Mouse (Mus musculus): ENCODE data around the gene Csrnp2. TPM values are rescaled to one million over a fixed set of nuclear protein-coding genes. Genes with fewer than 3 reads are reported as not detected.

Csrnp2 gene
- polyA plus RNA-seq, 2 experiments, result 0.58 to 0.59 TPM

DNA sequence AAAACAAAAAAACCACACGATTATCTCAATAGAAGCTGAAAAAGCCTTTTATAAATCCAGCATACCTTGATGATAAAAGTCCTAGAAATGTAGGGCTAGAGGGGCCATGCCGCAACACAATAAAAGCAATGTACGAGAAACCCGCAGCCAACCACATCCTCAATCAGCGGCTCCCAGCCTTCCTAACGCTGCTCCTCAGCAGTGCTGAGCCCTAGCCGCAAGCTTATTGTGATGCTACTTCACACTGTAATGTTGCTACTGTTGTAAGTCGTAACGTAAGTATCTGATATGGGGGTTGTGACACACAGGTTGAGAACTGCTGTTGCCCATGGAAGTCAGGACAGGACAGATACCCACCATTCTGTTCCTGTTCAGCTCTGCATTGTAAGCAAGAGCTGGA, 44.1 kb upstream of the Csrnp2 start:
- H3K9me3 ChIP-seq (ENCODE audit: control insufficient read depth, low read length), result no peaks in the 10 kb centered on the region
- H3K27me3 ChIP-seq (ENCODE audit: control insufficient read depth, insufficient read depth, low read length), result no peaks in the 10 kb centered on the region
- H3K9ac ChIP-seq (replicated peaks), result no peak overlapping the region
- no peak overlapping the region for H3K4me2 ChIP-seq (ENCODE audit: low read depth)
- ATAC-seq (ENCODE audit: insufficient read depth), result no peak
- H3K36me3 ChIP-seq (replicated peaks; ENCODE audit: control insufficient read depth, insufficient read depth, low read depth), result no peaks in the 10 kb centered on the region
- no peak overlapping the region for H3K27ac ChIP-seq
- no peak for DNase-seq (ENCODE audit: low read depth in 3 of 3, low spot score in 3 of 3)
- WGBS (ENCODE audit: insufficient replicate concordance), result 73% methylated on average over 9 of the region's 9 CpGs
- no peaks in the 10 kb centered on the region for H3K4me1 ChIP-seq (replicated peaks; ENCODE audit: control insufficient read depth in 2 of 2, insufficient read depth in 2 of 2, low read length in 1 of 2)
- no peak overlapping the region for H3K4me3 ChIP-seq (ENCODE audit: insufficient read depth in 1 of 2, low read depth in 2 of 2, low read length in 2 of 2)
- no peak for TF ChIP-seq CTCF (IDR thresholded peaks at IDR 0.05; ENCODE audit: low read depth)
- TF ChIP-seq EP300 (IDR thresholded peaks at IDR 0.05; ENCODE audit: low read depth), result no peak

DNA sequence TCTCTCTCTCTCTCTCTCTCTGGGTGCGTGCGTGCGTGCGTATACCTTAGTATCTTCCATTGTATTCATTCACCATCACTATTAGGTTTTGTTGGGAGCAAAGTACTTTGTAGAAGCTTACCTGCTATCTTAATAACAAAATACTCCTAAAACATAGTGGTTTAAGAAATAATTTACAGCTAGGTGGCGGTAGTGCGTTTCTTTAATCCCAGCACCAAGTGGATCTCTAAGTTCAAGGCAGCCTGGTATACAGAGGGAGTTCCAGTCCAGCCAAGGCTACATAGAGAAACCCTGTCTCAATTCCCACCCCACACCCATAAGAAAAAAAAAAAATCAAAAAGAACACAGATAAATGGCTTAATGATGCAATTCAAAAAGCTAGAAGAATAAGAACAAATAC, 42.6 kb upstream of the Csrnp2 start:
- WGBS (ENCODE audit: insufficient replicate concordance), result 70% methylated on average over 6 of the region's 6 CpGs
- H3K9me3 ChIP-seq (ENCODE audit: control insufficient read depth, low read length), result no peaks in the 10 kb centered on the region
- no peaks in the 10 kb centered on the region for H3K27me3 ChIP-seq (ENCODE audit: control insufficient read depth, insufficient read depth, low read length)
- ATAC-seq (ENCODE audit: insufficient read depth) (no peak), DNase-seq (ENCODE audit: low read depth in 3 of 3, low spot score in 3 of 3) (peak; percentile 39 to 48 (median 41))
- H3K4me1 ChIP-seq (replicated peaks; ENCODE audit: control insufficient read depth in 2 of 2, insufficient read depth in 2 of 2, low read length in 1 of 2), result no peaks in the 10 kb centered on the region
- H3K9ac ChIP-seq (replicated peaks), result no peak overlapping the region
- no peaks in the 10 kb centered on the region for H3K36me3 ChIP-seq (replicated peaks; ENCODE audit: control insufficient read depth, insufficient read depth, low read depth)
- H3K4me3 ChIP-seq (ENCODE audit: insufficient read depth in 1 of 2, low read depth in 2 of 2, low read length in 2 of 2), result no peak overlapping the region
- no peak overlapping the region for H3K4me2 ChIP-seq (ENCODE audit: low read depth)
- TF ChIP-seq EP300 (IDR thresholded peaks at IDR 0.05; ENCODE audit: low read depth) (no peak), CTCF (IDR thresholded peaks at IDR 0.05; ENCODE audit: low read depth) (peak; percentile 49; the same call in 1 of the 2 replicates)
- H3K27ac ChIP-seq, result no peak overlapping the region

DNA sequence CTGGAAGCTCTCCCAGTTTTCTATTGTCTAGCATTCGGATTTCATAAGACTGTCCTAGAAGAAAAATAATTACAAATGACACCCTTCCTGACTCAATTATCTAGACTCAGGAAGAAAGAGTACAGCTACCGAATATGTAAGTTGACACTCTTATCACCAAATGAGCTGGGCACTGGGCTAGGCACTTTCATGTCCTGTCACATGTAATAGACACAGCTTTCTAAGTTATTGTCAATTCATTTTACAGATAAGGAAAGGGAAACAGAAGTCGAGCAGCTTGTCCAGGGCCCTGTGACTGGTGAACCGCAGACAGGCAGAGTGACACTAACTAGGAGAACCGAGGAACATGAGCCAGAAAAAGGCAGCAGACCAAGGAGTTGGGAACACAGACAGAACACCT, 32.6 kb upstream of the Csrnp2 start:
- Histone ChIP-seq H3K4me2 (ENCODE audit: low read depth) (no peak overlapping the region), H3K27me3 (ENCODE audit: control insufficient read depth, insufficient read depth, low read length) (no peaks in the 10 kb centered on the region), H3K9me3 (ENCODE audit: control insufficient read depth, low read length) (no peaks in the 10 kb centered on the region), H3K4me1 (replicated peaks; ENCODE audit: control insufficient read depth in 2 of 2, insufficient read depth in 2 of 2, low read length in 1 of 2) (no peaks in the 10 kb centered on the region), H3K27ac (no peak overlapping the region), H3K9ac (replicated peaks) (no peak overlapping the region), H3K4me3 (ENCODE audit: insufficient read depth in 1 of 2, low read depth in 2 of 2, low read length in 2 of 2) (no peak overlapping the region), H3K36me3 (replicated peaks; ENCODE audit: control insufficient read depth, insufficient read depth, low read depth) (no peaks in the 10 kb centered on the region)
- 28% methylated on average over 5 of the region's 5 CpGs for WGBS (ENCODE audit: insufficient replicate concordance)
- DNase-seq (ENCODE audit: low read depth in 3 of 3, low spot score in 3 of 3), result no peak
- TF ChIP-seq CTCF (IDR thresholded peaks at IDR 0.05; ENCODE audit: low read depth) (no peak), EP300 (IDR thresholded peaks at IDR 0.05; ENCODE audit: low read depth) (no peak)
- no peak for ATAC-seq (ENCODE audit: insufficient read depth)

DNA sequence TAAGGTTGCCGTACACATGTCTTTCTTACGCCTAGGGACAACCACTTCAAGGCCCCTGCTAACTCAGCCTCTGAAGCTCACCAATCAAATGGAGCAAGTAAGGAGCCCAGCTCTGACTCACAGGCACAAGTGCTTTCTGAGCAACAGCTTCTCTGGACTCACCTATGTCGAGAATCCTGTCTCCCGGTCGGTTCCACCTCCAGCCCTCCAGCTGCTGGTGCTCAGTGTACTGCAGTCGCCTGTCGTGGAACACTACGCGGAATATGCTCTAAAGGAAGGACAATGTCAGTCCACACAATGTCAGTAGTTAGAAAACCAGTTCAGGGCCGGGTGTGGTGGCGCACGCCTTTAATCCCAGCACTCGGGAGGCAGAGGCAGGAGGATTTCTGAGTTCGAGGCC, 30.1 kb upstream of the Csrnp2 start:
- no peaks in the 10 kb centered on the region for H3K36me3 ChIP-seq (replicated peaks; ENCODE audit: control insufficient read depth, insufficient read depth, low read depth)
- no peak for TF ChIP-seq EP300 (IDR thresholded peaks at IDR 0.05; ENCODE audit: low read depth)
- TF ChIP-seq CTCF (IDR thresholded peaks at IDR 0.05; ENCODE audit: low read depth), result no peak
- H3K4me3 ChIP-seq (ENCODE audit: insufficient read depth in 1 of 2, low read depth in 2 of 2, low read length in 2 of 2), result no peak overlapping the region
- WGBS (ENCODE audit: insufficient replicate concordance), result 78% methylated on average over 14 of the region's 14 CpGs
- H3K9me3 ChIP-seq (ENCODE audit: control insufficient read depth, low read length), result no peaks in the 10 kb centered on the region
- H3K4me1 ChIP-seq (replicated peaks; ENCODE audit: control insufficient read depth in 2 of 2, insufficient read depth in 2 of 2, low read length in 1 of 2), result no peaks in the 10 kb centered on the region
- no peak for ATAC-seq (ENCODE audit: insufficient read depth)
- no peak overlapping the region for H3K4me2 ChIP-seq (ENCODE audit: low read depth)
- H3K27me3 ChIP-seq (ENCODE audit: control insufficient read depth, insufficient read depth, low read length), result no peaks in the 10 kb centered on the region
- H3K27ac ChIP-seq, result no peak overlapping the region
- no peak for DNase-seq (ENCODE audit: low read depth in 3 of 3, low spot score in 3 of 3)
- H3K9ac ChIP-seq (replicated peaks), result no peak overlapping the region

DNA sequence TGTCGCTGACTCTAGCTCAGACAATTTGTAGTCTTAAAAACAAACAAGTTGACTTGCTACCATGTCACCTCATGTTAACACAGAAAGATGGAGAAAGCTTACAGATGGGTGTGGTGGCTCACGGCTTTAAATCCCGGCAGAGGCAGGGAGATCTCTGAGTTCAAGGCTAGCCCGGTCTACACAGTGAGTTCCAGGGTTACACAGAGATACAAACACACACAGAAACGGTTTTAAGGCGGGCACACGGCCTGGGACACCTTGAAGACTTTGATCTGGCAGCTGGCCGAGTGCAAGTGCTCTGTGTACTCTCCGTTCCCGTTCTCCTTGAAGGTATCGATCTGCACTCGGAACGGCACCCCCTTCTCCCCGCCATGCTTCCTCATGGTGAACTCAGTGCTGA, 25.0 kb upstream of the Csrnp2 start:
- Histone ChIP-seq H3K9me3 (ENCODE audit: control insufficient read depth, low read length) (no peaks in the 10 kb centered on the region), H3K27me3 (ENCODE audit: control insufficient read depth, insufficient read depth, low read length) (no peaks in the 10 kb centered on the region), H3K4me1 (replicated peaks; ENCODE audit: control insufficient read depth in 2 of 2, insufficient read depth in 2 of 2, low read length in 1 of 2) (no peaks in the 10 kb centered on the region), H3K36me3 (replicated peaks; ENCODE audit: control insufficient read depth, insufficient read depth, low read depth) (no peaks in the 10 kb centered on the region), H3K4me2 (ENCODE audit: low read depth) (no peak overlapping the region), H3K27ac (no peak overlapping the region), H3K4me3 (ENCODE audit: insufficient read depth in 1 of 2, low read depth in 2 of 2, low read length in 2 of 2) (no peak overlapping the region), H3K9ac (replicated peaks) (no peak overlapping the region)
- no peak for TF ChIP-seq CTCF (IDR thresholded peaks at IDR 0.05; ENCODE audit: low read depth)
- no peak for TF ChIP-seq EP300 (IDR thresholded peaks at IDR 0.05; ENCODE audit: low read depth)
- ATAC-seq (ENCODE audit: insufficient read depth), result no peak
- DNase-seq (ENCODE audit: low read depth in 3 of 3, low spot score in 3 of 3), result no peak
- 79% methylated on average over 14 of the region's 14 CpGs for WGBS (ENCODE audit: insufficient replicate concordance)

Data from liver, embryonic 14.5 days (tissue).